Mouse (Mus musculus) small intestine, adult 10 weeks (tissue): ENCODE measurements around the gene Zkscan4. TPM values are rescaled to one million over a fixed set of nuclear protein-coding genes. Genes with fewer than 3 reads are reported as not detected.

ENCODE experiments used
- polyA plus RNA-seq: library from polyadenylated mRNA; stranded (reverse); fragments of 350-450 nt; fragmentation: Illumina TruSeq; extraction: RNeasy Lipid Tissue Mini Kit (QIAGEN cat#74804); gene quantifications from one replicate; pipeline ENCODE4 v1.2.3, GENCODE M21; 2014; ENCODE audit warnings: low replicate concordance

Zkscan4 gene
- 0.33 TPM for polyA plus RNA-seq

GRCm38 (mm10) chr13:21478759-21479670 lies at the start of gene Zkscan4, which contains the start of gene Gm10065:
TSS of gene Zkscan4 (plus strand) at chr13:21478907.
TSS of gene Gm10065 (minus strand) at chr13:21479441.

GRCm38 (mm10) chr13:21440503-21441206 lies 38.1 kb upstream of the Zkscan4 start, which contains the start of gene Pgbd1:
TSS of gene Pgbd1 (minus strand) at chr13:21441058.

GRCm38 (mm10) chr13:21453449-21453848 lies 25.3 kb upstream of the Zkscan4 start, which contains the start of gene Zscan26:
TSS of gene Zscan26 (minus strand) at chr13:21453730.

GRCm38 (mm10) chr13:21468061-21469019 lies 10.4 kb upstream of the Zkscan4 start, which contains the start of gene Nkapl:
TSS of gene Nkapl (minus strand) at chr13:21468509.

GRCm38 (mm10) chr13:21495080-21495479 lies 16.4 kb downstream of the Zkscan4 start, which contains the start of gene AK157302:
TSS of gene AK157302 (plus strand) at chr13:21495223.

GRCm38 (mm10) chr13:21501182-21501581 lies 22.5 kb downstream of the Zkscan4 start, which contains the start of gene Gm11273:
TSS of gene Gm11273 (minus strand) at chr13:21501418.

GRCm38 (mm10) chr13:21530781-21531201 lies 52.1 kb downstream of the Zkscan4 start, which contains the start of gene Zkscan8:
TSS of gene Zkscan8 (minus strand) at chr13:21531120.

Other genes starting within 250 kb of the Zkscan4 start
- not detected for gene Gpx5, start 186.2 kb upstream of the Zkscan4 start, polyA plus RNA-seq
- gene Gpx6, start 166.8 kb upstream of the Zkscan4 start, polyA plus RNA-seq = not detected
- not detected for gene Olfr1367, start 132.0 kb upstream of the Zkscan4 start, polyA plus RNA-seq
- gene Zscan12, start 116.1 kb upstream of the Zkscan4 start, polyA plus RNA-seq = 6.0 TPM
- gene Zkscan3, start 76.2 kb upstream of the Zkscan4 start, polyA plus RNA-seq = 104 TPM
- 1.4 TPM for gene Pgbd1, start 37.8 kb upstream of the Zkscan4 start, polyA plus RNA-seq
- 78.7 TPM for gene Zscan26, start 25.2 kb upstream of the Zkscan4 start, polyA plus RNA-seq
- not detected for gene Nkapl, start 10.4 kb upstream of the Zkscan4 start, polyA plus RNA-seq
- gene Gm10065, start 534 bp downstream of the Zkscan4 start, polyA plus RNA-seq = not detected
- gene AK157302, start 16.3 kb downstream of the Zkscan4 start, polyA plus RNA-seq = 4.2 TPM
- gene Gm11273, start 22.5 kb downstream of the Zkscan4 start, polyA plus RNA-seq = not detected
- 15.6 TPM for gene Zkscan8, start 52.2 kb downstream of the Zkscan4 start, polyA plus RNA-seq
- gene Olfr1366, start 63.9 kb downstream of the Zkscan4 start, polyA plus RNA-seq = not detected
- gene Olfr1535, start 81.0 kb downstream of the Zkscan4 start, polyA plus RNA-seq = not detected
- not detected for gene Olfr1364, start 102.9 kb downstream of the Zkscan4 start, polyA plus RNA-seq
- gene Olfr1362, start 135.1 kb downstream of the Zkscan4 start, polyA plus RNA-seq = not detected
- gene Olfr11, start 163.6 kb downstream of the Zkscan4 start, polyA plus RNA-seq = not detected
- gene Olfr1361, start 184.5 kb downstream of the Zkscan4 start, polyA plus RNA-seq = not detected
- not detected for gene Olfr1360, start 198.5 kb downstream of the Zkscan4 start, polyA plus RNA-seq
- not detected for gene Olfr1359, start 219.2 kb downstream of the Zkscan4 start, polyA plus RNA-seq
- gene Hist1h2bl, start 237.2 kb downstream of the Zkscan4 start, polyA plus RNA-seq = not detected
- gene Hist1h2ai, start 237.5 kb downstream of the Zkscan4 start, polyA plus RNA-seq = not detected
- not detected for gene Hist1h3h, start 238.8 kb downstream of the Zkscan4 start, polyA plus RNA-seq
- not detected for gene Hist1h2bm, start 243.1 kb downstream of the Zkscan4 start, polyA plus RNA-seq